Mouse (Mus musculus) MEL (cell line): ENCODE measurements around the gene Rex1bd.

ENCODE experiments used
- CHD1 ChIP-seq: IDR thresholded peaks from 2 replicates; pipeline ENCODE4 v1.6.1; 2012; ENCODE audit warnings: low read depth, mild to moderate bottlenecking, inconsistent platforms, low read length, improper control_type of control experiment
- CTCF ChIP-seq, 3 experiments: IDR thresholded peaks in 2 of 3; conservative IDR thresholded peaks in 1 of 3; 2 replicates each; pipeline ENCODE4 v1.5.1; 2011 to 2012; ENCODE audit warnings: low read length in 3 of 3, low read depth in 2 of 3, mild to moderate bottlenecking in 2 of 3, improper control_type of control experiment in 1 of 3, inconsistent platforms in 1 of 3, mixed read lengths in 1 of 3, moderate library complexity in 1 of 3; ENCODE audit not compliant: control insufficient read depth in 1 of 3, insufficient read depth in 1 of 3, poor library complexity in 1 of 3, severe bottlenecking in 1 of 3
- ELF1 ChIP-seq: IDR thresholded peaks from 2 replicates; pipeline ENCODE4 v1.6.1; 2014; ENCODE audit warnings: low read depth, mild to moderate bottlenecking, inconsistent platforms, low read length, improper control_type of control experiment, moderate library complexity
- EP300 ChIP-seq, 2 experiments: IDR thresholded peaks; 2 replicates each; pipeline ENCODE4 v1.6.1; 2011; ENCODE audit warnings: improper control_type of control experiment in 2 of 2, low read length in 2 of 2, low read depth in 1 of 2, mild to moderate bottlenecking in 1 of 2
- ETS1 ChIP-seq: IDR thresholded peaks from 2 replicates; pipeline ENCODE4 v1.6.1; 2012; ENCODE audit warnings: low read depth, mild to moderate bottlenecking, inconsistent platforms, low read length, improper control_type of control experiment, moderate library complexity
- GATA1 ChIP-seq: IDR thresholded peaks from 2 replicates; pipeline ENCODE4 v1.6.1; 2011; ENCODE audit warnings: low read depth, low read length, improper control_type of control experiment
- JUND ChIP-seq: IDR thresholded peaks from 2 replicates; pipeline ENCODE4 v1.6.1; 2011; ENCODE audit warnings: low read depth, mild to moderate bottlenecking, improper control_type of control experiment, low read length
- NELFE ChIP-seq: IDR thresholded peaks from 2 replicates; pipeline ENCODE4 v1.6.1; 2011; ENCODE audit warnings: low read depth, low read length, improper control_type of control experiment
- NRF1 ChIP-seq: IDR thresholded peaks from 2 replicates; pipeline ENCODE4 v1.6.1; 2014; ENCODE audit warnings: low read depth, mild to moderate bottlenecking, inconsistent platforms, low read length, improper control_type of control experiment, moderate library complexity; ENCODE audit not compliant: poor library complexity, insufficient read depth, severe bottlenecking
- POLR2A ChIP-seq, 2 experiments: IDR thresholded peaks; 2 replicates each; pipeline ENCODE4 v1.6.1; 2011 to 2012; ENCODE audit warnings: low read length in 2 of 2, mild to moderate bottlenecking in 2 of 2, control low read depth in 1 of 2, improper control_type of control experiment in 1 of 2, low read depth in 1 of 2, moderate library complexity in 1 of 2; ENCODE audit not compliant: control insufficient read depth in 1 of 2, insufficient read depth in 1 of 2, poor library complexity in 1 of 2
- POLR2AphosphoS5 ChIP-seq: IDR thresholded peaks from 2 replicates; pipeline ENCODE4 v1.6.1; 2012; ENCODE audit warnings: low read depth, borderline replicate concordance, mild to moderate bottlenecking, inconsistent platforms, low read length, moderate library complexity, mixed read lengths
- UBTF ChIP-seq: IDR thresholded peaks from 2 replicates; pipeline ENCODE4 v1.6.1; 2012; ENCODE audit warnings: low read depth, mild to moderate bottlenecking, inconsistent platforms, low read length, improper control_type of control experiment, moderate library complexity, borderline replicate concordance; ENCODE audit not compliant: insufficient read depth
- USF2 ChIP-seq, 2 experiments: IDR thresholded peaks; 2 replicates each; pipeline ENCODE4 v1.6.1; 2011 to 2012; ENCODE audit warnings: improper control_type of control experiment in 2 of 2, low read length in 2 of 2, borderline replicate concordance in 1 of 2, inconsistent platforms in 1 of 2, low read depth in 1 of 2, mild to moderate bottlenecking in 1 of 2; ENCODE audit not compliant: insufficient read depth in 1 of 2

DNA sequence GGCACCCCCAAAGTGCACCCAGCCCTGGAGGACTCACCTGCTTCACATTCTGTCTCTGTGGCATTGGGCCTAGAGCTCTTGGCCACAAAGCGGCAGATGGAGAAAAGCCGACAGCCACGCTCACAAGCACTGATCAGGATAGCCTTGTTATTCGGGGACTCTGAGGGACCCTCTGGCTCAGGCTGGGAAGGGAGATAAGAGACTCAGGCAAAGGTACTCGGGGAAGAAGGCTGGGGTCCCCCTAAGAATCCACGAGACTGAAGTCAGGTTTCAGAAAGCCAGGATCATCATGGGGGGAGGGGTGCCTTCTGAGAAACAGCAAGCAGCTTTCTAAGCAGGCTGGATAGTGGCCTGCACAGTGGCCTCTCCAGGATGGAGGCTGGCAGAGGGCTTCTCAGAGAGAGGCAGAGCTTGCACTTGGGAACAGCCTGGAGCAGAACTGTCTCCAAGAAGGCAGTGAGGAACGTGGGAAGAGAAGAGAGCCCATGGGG lies 20.3 kb downstream of the Rex1bd start:
- TF ChIP-seq POLR2A (IDR thresholded peaks at IDR 0.05; ENCODE audit: control insufficient read depth in 1 of 2, insufficient read depth in 1 of 2, low read depth in 1 of 2, low read length in 2 of 2, poor library complexity in 1 of 2) = no peak
- TF ChIP-seq CTCF (IDR thresholded peaks at IDR 0.05 in 2 of 3, conservative IDR thresholded peaks at IDR 0.05 in 1 of 3; ENCODE audit: control insufficient read depth in 1 of 3, insufficient read depth in 1 of 3, low read depth in 2 of 3, low read length in 3 of 3, poor library complexity in 1 of 3, severe bottlenecking in 1 of 3) = no peak
- no peak for TF ChIP-seq GATA1
- TF ChIP-seq CHD1 = no peak
- TF ChIP-seq ELF1 = no peak
- no peak for TF ChIP-seq JUND
- TF ChIP-seq NRF1 = no peak
- no peak for TF ChIP-seq ETS1
- no peak for TF ChIP-seq EP300 (IDR thresholded peaks at IDR 0.05; ENCODE audit: low read depth in 1 of 2, low read length in 2 of 2)
- no peak for TF ChIP-seq NELFE
- no peak for TF ChIP-seq UBTF
- TF ChIP-seq POLR2AphosphoS5 = no peak
- no peak for TF ChIP-seq USF2 (IDR thresholded peaks at IDR 0.05; ENCODE audit: borderline replicate concordance in 1 of 2, insufficient read depth in 1 of 2, low read depth in 1 of 2, low read length in 2 of 2)
